Mouse (Mus musculus): ENCODE results near the gene Bcat2.

The Bcat2 gene

DNA sequence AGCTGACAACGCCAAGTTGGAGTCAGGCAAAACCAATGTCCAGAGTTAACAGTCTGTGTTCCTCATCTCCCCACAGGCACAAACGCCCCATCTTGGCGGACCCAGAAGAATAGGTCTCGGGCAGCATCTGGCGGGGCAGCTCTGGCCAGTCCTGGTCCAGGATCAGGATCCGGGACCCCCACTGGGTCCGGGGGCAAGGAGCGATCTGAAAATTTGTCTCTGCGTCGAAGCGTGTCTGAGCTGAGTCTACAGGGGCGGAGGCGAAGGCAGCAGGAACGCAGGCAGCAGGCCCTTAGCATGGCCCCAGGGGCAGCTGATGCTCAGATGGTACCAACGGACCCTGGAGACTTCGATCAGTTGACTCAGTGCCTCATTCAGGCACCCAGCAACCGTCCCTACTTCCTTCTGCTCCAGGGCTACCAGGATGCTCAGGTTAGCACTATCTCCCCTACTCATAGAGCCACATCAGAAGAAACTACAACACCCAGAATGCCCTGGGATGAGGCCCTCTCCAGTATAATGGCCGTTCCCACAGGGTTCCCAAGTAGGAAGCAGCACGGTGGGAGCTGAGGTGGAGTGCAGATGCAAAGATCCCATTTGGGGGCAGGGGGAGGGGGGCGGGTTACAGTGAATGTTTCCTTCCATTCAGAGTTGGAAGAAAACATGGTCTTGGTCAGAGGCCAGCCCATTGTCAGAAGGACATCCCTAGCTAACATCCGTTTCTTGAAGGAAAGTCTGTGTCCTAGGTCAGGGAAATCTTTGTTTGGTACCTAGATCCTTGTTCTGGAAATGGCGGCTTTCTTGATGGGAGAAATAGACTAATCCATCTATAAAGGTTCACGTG lies 60.3 kb downstream of the Bcat2 start:
- DNase-seq: no peak

DNA sequence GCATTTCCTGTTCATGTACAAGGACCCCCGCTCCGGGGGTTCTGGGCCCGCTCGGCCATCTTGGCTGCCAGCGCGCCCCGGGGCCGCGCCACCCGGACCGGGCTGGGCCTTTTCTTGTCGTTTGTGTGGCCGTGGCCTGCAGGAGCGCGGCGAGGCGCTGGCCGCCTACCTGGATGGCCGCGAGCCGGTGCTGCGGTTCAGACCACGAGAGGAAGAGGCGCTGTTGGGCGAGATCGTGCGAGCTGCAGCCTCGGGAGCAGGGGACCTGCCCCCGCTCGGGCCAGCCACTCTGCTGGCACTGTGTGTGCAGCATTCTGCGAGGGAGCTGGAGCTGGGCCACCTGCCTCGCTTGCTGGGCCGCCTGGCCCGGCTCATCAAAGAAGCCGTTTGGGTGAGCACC lies 62.5 kb downstream of the Bcat2 start:
- DNase-seq: peak; percentile 41

DNA sequence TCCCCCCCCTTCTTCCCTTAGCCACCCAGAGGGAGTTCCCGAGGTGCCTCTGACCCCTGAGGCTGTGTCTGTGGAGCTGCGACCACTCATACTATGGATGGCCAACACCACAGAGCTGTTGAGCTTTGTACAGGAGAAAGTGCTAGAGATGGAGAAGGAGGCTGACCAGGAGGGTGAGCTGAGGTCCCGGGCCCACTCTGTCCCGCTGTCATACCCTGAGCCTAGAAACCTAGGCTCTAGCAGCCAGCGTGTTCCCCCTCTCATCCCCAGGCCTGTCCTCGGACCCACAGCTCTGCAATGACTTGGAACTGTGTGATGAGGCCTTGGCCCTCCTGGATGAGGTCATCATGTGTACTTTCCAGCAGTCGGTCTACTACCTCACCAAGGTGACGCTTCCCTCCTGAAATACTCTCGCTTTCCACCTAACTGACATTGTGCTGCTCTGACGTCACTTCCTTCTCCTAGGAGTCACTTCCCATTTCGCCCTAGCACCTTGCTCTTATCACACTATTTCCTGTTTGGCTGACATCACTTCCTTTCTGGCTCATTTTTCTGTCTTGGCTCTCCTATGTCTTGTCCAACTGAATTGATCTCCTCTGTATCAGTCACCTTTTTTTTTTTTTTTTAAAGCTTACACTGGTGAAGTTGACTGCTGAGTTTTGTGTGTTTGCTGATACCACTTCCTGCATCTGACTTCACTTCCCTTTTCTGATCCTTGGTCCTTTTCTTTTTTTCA lies 65.2 kb downstream of the Bcat2 start:
- no peak for DNase-seq

DNA sequence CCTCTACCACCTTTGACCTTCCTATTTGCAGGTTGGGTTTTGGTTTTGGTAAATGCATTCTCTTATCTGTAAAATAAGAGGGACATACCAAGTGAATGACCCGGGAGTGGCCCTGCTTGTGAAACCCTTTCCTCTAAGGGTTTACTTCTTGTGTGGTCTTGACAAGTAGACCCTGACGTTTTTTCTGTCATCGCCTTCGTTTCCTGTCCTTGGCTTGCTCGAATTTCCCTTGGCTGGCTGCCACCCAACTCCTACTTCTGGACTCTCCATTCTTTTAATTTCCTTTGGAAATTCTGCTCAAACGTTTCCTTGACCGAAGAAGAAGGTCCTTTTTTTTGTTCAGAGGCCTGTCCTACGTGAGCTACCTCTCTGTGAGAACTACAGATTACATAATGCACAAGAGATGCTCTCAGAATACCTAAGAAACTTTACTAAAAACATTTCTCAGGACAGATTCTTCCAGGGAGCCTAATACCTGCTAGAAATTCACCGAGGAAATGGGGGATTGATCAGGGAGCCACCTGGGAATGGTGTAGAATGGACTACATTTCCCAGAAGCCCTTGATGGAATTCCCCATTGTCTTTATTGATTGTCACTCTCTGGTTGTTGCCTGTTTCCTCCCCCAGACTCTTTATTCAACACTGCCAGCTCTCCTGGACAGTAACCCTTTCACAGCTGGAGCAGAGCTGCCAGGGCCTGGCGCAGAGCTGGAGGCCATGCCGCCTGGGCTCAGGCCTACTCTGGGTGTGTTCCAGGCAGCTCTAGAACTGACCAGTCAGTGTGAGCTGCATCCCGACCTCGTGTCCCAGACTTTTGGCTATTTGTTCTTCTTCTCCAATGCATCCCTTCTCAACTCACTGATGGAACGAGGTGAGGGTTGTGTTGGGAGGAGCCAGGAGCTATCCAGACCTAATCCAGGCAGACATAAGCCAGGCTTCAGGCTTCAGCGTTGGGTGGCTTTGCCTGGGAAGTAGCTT lies 66.0 kb downstream of the Bcat2 start:
- DNase-seq: no peak

DNA sequence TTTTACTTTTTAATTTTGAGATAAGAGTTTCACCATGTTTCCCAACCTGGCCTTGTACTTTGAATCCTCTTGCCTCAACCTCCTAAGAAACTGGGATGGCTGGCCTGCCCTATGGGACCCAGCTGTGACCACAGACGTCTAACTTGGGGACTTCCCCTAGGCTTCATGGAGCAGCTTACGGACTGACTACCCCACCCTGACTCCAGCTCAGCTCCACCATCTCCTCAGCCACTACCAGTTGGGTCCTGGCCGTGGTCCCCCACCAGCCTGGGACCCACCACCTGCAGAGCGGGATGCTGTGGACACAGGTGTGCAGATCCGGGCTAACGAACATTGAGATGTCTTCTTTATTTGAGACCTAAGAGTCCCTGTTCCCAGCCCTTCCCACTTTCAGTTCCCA lies 67.8 kb downstream of the Bcat2 start:
- no peak for DNase-seq

DNA sequence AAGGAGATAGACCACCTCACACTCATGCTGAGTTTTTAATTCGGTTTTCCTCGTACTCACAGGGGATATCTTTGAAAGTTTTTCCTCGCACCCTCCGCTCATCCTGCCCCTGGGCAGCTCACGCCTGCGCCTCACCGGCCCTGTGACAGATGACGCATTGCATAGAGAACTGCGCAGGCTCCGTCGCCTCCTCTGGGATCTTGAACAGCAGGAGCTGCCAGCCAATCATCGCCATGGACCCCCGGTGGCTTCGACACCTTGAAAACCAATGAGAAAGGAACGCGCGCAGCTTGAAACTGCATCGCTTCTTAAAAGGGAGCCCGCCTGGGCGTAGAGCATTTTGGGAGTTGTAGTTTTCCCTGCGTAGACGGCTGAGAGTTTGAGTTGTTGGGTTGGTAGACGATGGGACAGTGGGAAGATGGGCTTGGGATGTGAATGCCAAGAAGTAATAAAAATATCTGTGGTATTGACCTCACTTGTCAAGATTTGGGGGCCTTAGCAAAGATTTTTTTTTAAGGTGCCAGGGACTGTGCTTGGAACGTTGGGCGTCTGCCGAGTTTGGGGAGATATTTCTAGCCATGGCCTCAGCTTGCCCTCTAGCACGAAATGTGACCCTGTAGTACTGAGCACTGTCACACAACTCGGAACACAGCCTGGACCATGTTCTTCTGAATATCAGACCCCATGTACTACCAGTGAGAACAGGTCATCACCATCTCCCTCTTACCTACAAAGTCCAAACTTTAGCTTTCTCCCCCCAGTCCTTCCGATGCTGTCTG lies 68.9 kb downstream of the Bcat2 start:
- peak; percentile 95 for DNase-seq

All from right cerebral cortex, postnatal 14 days (tissue).